Mouse (Mus musculus): ENCODE results near the gene Kcnc3. TPM values are rescaled to one million over a fixed set of nuclear protein-coding genes. Genes with fewer than 3 reads are reported as not detected.

Gene Kcnc3
- polyA plus RNA-seq, 1 experiment from 2014 or later: 3.8 TPM

- DNase-seq (ENCODE audit: low spot score): no peak
- WGBS: 14% methylated on average over 10 of the region's 11 CpGs
These were observed 12.0 kb downstream of the Kcnc3 start for GRCm38 (mm10) chr7:44602443-44602842.

DNA sequence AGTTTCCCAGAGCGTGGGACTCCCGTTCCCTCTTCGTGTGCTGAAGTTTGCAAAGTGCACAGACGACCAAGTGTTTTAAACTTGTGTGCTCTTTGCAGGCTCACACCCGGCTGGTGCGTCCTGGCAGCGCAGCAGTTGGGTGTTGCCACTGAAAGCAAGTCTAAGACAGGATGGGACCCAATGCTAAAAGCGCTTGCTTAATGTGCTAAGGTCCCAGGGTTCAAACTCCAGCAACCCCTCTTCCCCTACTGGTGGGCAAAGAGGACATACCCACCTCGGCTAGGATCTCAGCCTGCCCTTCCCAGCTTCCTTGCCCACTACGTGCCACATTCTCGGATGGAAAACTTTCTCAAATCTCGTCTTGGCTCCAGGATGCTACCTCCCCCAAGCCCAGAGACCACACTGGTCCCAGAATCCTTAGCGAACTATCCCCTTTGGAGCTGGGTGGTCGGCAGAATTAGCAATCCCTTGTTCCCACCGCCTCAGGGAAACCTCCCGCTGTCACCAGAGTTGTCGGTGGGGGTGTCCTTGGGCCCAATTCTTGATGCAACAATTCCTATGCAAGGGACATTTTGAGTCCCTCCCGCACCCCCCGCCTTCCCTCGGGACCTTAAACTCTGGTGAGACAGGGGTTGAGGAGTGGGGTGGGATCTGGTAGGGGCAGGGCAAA lies 12.9 kb downstream of the Kcnc3 start:
- H3K4me1 ChIP-seq (ENCODE audit: insufficient read depth, low read depth, low read length): no peaks in the 10 kb centered on the region
- DNase-seq (ENCODE audit: low spot score) (no peak), ATAC-seq (no peak)
- H3K27me3 ChIP-seq (replicated peaks; ENCODE audit: insufficient read depth, low read length): 0 out of 2 replicates have a peak, but pooled peaks cover 12% of the 10 kb centered on the region
- 6% methylated on average over 20 of the region's 20 CpGs for WGBS
- H3K9me3 ChIP-seq (ENCODE audit: low read length): no peaks in the 10 kb centered on the region
- no peak overlapping the region for H3K4me2 ChIP-seq (replicated peaks; ENCODE audit: low read depth, low read length)
- no peak overlapping the region for H3K9ac ChIP-seq (replicated peaks; ENCODE audit: low read depth)
- TF ChIP-seq EP300 (IDR thresholded peaks at IDR 0.05) (no peak), CTCF (IDR thresholded peaks at IDR 0.05) (no peak)
- H3K36me3 ChIP-seq (ENCODE audit: insufficient read depth, low read length): peaks cover 9% of the 10 kb centered on the region; the same call in 1 of the 2 replicates
- H3K27ac ChIP-seq (ENCODE audit: low read length): no peak overlapping the region
- no peak overlapping the region for H3K4me3 ChIP-seq (ENCODE audit: low read depth, low read length)

More at GRCm38 (mm10) chr7:44602443-44602842, 12.0 kb downstream of the Kcnc3 start:
- no peak for TF ChIP-seq CTCF (IDR thresholded peaks at IDR 0.05)
- TF ChIP-seq EP300 (IDR thresholded peaks at IDR 0.05): no peak
- Histone ChIP-seq H3K27me3 (replicated peaks; ENCODE audit: insufficient read depth, low read length) (0 out of 2 replicates have a peak, but pooled peaks cover 12% of the 10 kb centered on the region), H3K27ac (ENCODE audit: low read length) (no peak overlapping the region), H3K4me2 (replicated peaks; ENCODE audit: low read depth, low read length) (no peak overlapping the region), H3K4me3 (ENCODE audit: low read depth, low read length) (no peak overlapping the region), H3K4me1 (ENCODE audit: insufficient read depth, low read depth, low read length) (no peaks in the 10 kb centered on the region), H3K9ac (replicated peaks; ENCODE audit: low read depth) (no peak overlapping the region), H3K9me3 (ENCODE audit: low read length) (no peaks in the 10 kb centered on the region), H3K36me3 (ENCODE audit: insufficient read depth, low read length) (peaks cover 6% of the 10 kb centered on the region; the same call in 1 of the 2 replicates)
- ATAC-seq: no peak

DNA sequence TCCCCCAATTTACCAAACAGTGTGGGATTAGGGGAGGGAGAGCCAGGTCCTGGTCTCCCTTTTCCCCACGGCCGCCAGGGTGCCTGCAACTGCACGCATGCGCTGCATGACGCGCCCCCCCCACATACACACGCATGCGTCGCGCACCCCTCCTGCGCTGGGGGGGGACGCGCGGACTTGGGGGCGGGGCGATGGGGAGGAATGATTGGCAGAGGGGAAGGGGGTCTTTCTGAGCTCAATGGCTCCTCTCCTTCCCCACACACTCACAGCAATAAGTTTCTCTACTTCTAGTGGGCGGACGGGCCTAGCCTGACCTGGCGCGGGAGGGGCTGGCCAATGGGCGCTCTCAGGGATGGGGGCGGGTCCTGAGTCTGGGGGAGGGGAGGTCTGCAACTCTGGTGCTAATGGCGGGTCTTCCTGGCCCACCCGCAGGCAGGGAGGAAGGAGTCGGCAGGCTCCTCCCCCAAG lies 13.7 kb downstream of the Kcnc3 start:
- Histone ChIP-seq H3K9ac (replicated peaks; ENCODE audit: low read depth) (0 out of 2 replicates have a peak overlapping the region, but pooled peaks have one; percentile 23), H3K4me2 (replicated peaks; ENCODE audit: low read depth, low read length) (peak overlapping the region; percentile 44), H3K27ac (ENCODE audit: low read length) (no peak overlapping the region), H3K9me3 (ENCODE audit: low read length) (no peaks in the 10 kb centered on the region), H3K36me3 (ENCODE audit: insufficient read depth, low read length) (peaks cover 9% of the 10 kb centered on the region; the same call in 1 of the 2 replicates), H3K4me3 (ENCODE audit: low read depth, low read length) (no peak overlapping the region), H3K4me1 (ENCODE audit: insufficient read depth, low read depth, low read length) (no peaks in the 10 kb centered on the region), H3K27me3 (replicated peaks; ENCODE audit: insufficient read depth, low read length) (0 out of 2 replicates have a peak, but pooled peaks cover 12% of the 10 kb centered on the region)
- peak; percentile 36 for DNase-seq (ENCODE audit: low spot score)
- under 1% methylated on average over 18 of the region's 25 CpGs for WGBS
- TF ChIP-seq CTCF (IDR thresholded peaks at IDR 0.05) (peak; percentile 47), EP300 (IDR thresholded peaks at IDR 0.05) (no peak)
- ATAC-seq: peak; percentile 31

DNA sequence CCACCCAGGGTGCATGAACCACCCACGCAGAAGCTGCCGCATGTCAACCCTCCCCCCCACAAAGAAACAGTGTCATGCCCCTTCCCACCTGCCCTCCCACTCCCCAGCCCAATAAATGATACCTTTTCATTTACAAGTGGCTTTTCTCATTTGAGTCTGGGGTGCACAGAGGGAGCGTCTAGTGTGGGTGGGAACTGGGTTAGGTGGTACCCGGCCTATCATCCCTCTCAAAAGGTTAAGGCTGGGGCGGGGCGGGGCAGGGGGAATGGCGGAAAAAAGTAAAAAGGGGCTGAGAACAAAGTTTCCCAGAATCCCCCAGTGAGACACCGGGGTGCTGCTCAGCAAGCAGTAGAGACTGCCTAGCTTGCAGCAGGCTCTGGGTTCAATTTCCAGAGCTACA lies 14.2 kb downstream of the Kcnc3 start:
- WGBS: 7% methylated on average over 8 of the region's 8 CpGs
- Histone ChIP-seq H3K36me3 (ENCODE audit: insufficient read depth, low read length) (peaks cover 9% of the 10 kb centered on the region; the same call in 1 of the 2 replicates), H3K4me1 (ENCODE audit: insufficient read depth, low read depth, low read length) (no peaks in the 10 kb centered on the region), H3K27me3 (replicated peaks; ENCODE audit: insufficient read depth, low read length) (0 out of 2 replicates have a peak, but pooled peaks cover 12% of the 10 kb centered on the region), H3K9me3 (ENCODE audit: low read length) (no peaks in the 10 kb centered on the region), H3K4me2 (replicated peaks; ENCODE audit: low read depth, low read length) (peak overlapping the region; percentile 44), H3K9ac (replicated peaks; ENCODE audit: low read depth) (no peak overlapping the region), H3K27ac (ENCODE audit: low read length) (no peak overlapping the region), H3K4me3 (ENCODE audit: low read depth, low read length) (no peak overlapping the region)
- TF ChIP-seq CTCF (IDR thresholded peaks at IDR 0.05) (no peak), EP300 (IDR thresholded peaks at IDR 0.05) (no peak)
- peak; percentile 1; the same call in 1 of the 2 replicates for ATAC-seq
- no peak for DNase-seq (ENCODE audit: low spot score)

DNA sequence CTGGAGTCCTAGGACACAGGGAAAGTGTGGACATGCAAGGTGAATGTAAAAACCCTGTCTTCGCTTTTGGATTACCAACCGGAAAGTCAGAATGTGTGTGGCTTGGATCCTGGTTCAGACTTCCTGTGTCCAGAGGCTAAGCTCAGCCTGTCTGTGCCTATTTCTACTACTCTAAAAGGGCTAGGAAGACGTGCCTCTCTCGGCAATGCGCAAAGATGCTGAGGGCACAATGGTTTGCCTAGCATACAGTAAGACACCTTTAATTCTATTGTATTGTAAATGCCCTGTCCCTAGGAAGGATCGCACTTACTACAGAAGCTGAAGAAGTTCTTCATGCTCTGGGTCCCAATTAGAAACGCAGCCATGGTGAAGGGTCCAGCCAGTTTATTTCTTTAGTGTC lies 15.0 kb downstream of the Kcnc3 start:
- Histone ChIP-seq H3K9me3 (ENCODE audit: low read length) (no peaks in the 10 kb centered on the region), H3K4me3 (ENCODE audit: low read depth, low read length) (no peak overlapping the region), H3K36me3 (ENCODE audit: insufficient read depth, low read length) (peaks cover 9% of the 10 kb centered on the region; the same call in 1 of the 2 replicates), H3K4me2 (replicated peaks; ENCODE audit: low read depth, low read length) (no peak overlapping the region), H3K9ac (replicated peaks; ENCODE audit: low read depth) (no peak overlapping the region), H3K4me1 (ENCODE audit: insufficient read depth, low read depth, low read length) (no peaks in the 10 kb centered on the region), H3K27me3 (replicated peaks; ENCODE audit: insufficient read depth, low read length) (0 out of 2 replicates have a peak, but pooled peaks cover 12% of the 10 kb centered on the region), H3K27ac (ENCODE audit: low read length) (no peak overlapping the region)
- DNase-seq (ENCODE audit: low spot score) (no peak), ATAC-seq (no peak)
- TF ChIP-seq CTCF (IDR thresholded peaks at IDR 0.05) (no peak), EP300 (IDR thresholded peaks at IDR 0.05) (no peak)
- 51% methylated on average over 7 of the region's 7 CpGs for WGBS

DNA sequence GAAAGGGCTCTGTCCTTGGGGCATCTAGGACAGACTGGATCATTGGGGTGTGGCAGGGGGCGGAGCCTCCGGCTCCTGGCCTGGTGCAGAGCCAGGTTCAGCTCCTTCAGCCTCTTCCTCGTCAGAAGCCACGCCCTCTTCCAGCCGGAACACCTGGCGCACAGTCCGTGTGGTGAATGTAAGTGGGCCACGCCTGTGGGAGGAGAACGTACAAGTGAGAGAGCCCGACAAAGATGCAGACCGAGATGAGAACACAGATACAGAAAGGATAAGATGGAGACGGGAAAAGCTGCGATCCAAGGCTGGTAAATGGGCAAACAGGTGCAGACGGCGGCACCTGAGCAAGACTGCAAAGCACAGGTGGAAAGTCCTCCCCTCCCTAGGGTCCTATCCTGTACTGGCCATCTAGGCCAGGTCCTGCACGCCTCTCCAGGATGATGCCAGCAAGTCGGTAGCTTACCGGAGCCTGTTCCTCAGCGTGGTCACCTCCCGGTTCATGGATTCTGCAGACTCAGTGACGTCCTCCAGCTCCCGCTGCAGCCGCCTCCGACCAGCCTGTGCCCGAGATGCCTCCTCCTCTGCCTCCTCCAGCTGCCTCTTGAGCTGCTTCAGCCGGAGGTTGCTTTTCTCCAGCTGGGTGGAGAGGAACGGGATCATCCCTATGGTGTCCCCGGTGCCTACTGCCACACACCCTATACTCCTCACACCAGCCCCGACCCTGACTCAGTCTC lies 15.9 kb downstream of the Kcnc3 start:
- Histone ChIP-seq H3K27ac (ENCODE audit: low read length) (no peak overlapping the region), H3K9me3 (ENCODE audit: low read length) (no peaks in the 10 kb centered on the region), H3K36me3 (ENCODE audit: insufficient read depth, low read length) (peaks cover 9% of the 10 kb centered on the region; the same call in 1 of the 2 replicates), H3K9ac (replicated peaks; ENCODE audit: low read depth) (no peak overlapping the region), H3K4me3 (ENCODE audit: low read depth, low read length) (no peak overlapping the region), H3K27me3 (replicated peaks; ENCODE audit: insufficient read depth, low read length) (0 out of 2 replicates have a peak, but pooled peaks cover 12% of the 10 kb centered on the region), H3K4me1 (ENCODE audit: insufficient read depth, low read depth, low read length) (no peaks in the 10 kb centered on the region), H3K4me2 (replicated peaks; ENCODE audit: low read depth, low read length) (no peak overlapping the region)
- ATAC-seq (peak; percentile 76), DNase-seq (ENCODE audit: low spot score) (peak; percentile 86)
- 13% methylated on average over 28 of the region's 29 CpGs for WGBS
- no peak for TF ChIP-seq EP300 (IDR thresholded peaks at IDR 0.05)
- TF ChIP-seq CTCF (IDR thresholded peaks at IDR 0.05): no peak

All from lung, postnatal 0 days (tissue).